Mouse (Mus musculus): ENCODE results near the gene Sorcs2. TPM values are rescaled to one million over a fixed set of nuclear protein-coding genes. Genes with fewer than 3 reads are reported as not detected.

Gene Sorcs2
- total and polyA plus RNA-seq, 2 experiments = 0.09 to 0.12 TPM

GRCm38 (mm10) chr5:36100488-36100887 is 297.5 kb downstream of the Sorcs2 start:
- no peak overlapping the region for H3K9ac ChIP-seq (ENCODE audit: low read depth, low read length)
- H3K27ac ChIP-seq (replicated peaks; ENCODE audit: insufficient read depth, low read depth, low read length) = no peak overlapping the region
- WGBS = 71% methylated on average over 3 of the region's 3 CpGs
- no peaks in the 10 kb centered on the region for H3K4me1 ChIP-seq (ENCODE audit: control insufficient read depth, insufficient read depth, low read length)
- H3K36me3 ChIP-seq (ENCODE audit: control insufficient read depth, insufficient read depth, low read length) = no peaks in the 10 kb centered on the region
- H3K27me3 ChIP-seq (ENCODE audit: control insufficient read depth, insufficient read depth, low read length) = no peaks in the 10 kb centered on the region
- H3K79me2 ChIP-seq (ENCODE audit: control insufficient read depth, insufficient read depth, low read length) = no peaks in the 10 kb centered on the region
- no peak for DNase-seq (ENCODE audit: extremely low read depth, low read depth, low spot score)
- no peak overlapping the region for H3K4me3 ChIP-seq (ENCODE audit: insufficient read depth, low read depth, low read length)
- TF ChIP-seq POLR2A (IDR thresholded peaks at IDR 0.05; ENCODE audit: extremely low read depth, insufficient read depth, low read length) (no peak), CTCF (IDR thresholded peaks at IDR 0.05; ENCODE audit: low read depth, low read length) (no peak)

DNA sequence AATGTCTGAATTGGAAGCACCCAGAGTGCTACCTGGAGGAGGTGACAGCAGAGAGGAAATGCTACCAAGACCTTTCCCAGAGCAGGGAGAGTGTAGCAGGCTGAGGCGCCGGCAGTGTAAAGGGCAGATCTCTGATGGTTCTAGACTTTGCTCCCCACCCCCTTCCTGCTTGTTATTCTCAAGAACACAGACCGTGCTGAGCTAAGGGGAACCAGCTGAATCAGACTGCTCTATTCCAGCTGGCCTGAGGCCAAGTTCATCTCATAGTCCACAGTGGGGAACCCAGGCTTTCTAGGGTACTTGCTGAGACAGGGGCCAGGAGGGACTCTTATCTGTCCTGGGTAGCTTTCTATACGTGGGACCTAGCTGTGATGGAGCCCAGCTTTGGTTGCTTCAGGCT is 298.3 kb downstream of the Sorcs2 start:
- H3K36me3 ChIP-seq (ENCODE audit: control insufficient read depth, insufficient read depth, low read length) = no peaks in the 10 kb centered on the region
- H3K27ac ChIP-seq (replicated peaks; ENCODE audit: insufficient read depth, low read depth, low read length) = no peak overlapping the region
- no peaks in the 10 kb centered on the region for H3K27me3 ChIP-seq (ENCODE audit: control insufficient read depth, insufficient read depth, low read length)
- H3K9ac ChIP-seq (ENCODE audit: low read depth, low read length) = no peak overlapping the region
- H3K79me2 ChIP-seq (ENCODE audit: control insufficient read depth, insufficient read depth, low read length) = no peaks in the 10 kb centered on the region
- 51% methylated on average over 4 of the region's 4 CpGs for WGBS
- H3K4me3 ChIP-seq (ENCODE audit: insufficient read depth, low read depth, low read length) = no peak overlapping the region
- no peak for DNase-seq (ENCODE audit: extremely low read depth, low read depth, low spot score)
- H3K4me1 ChIP-seq (ENCODE audit: control insufficient read depth, insufficient read depth, low read length) = no peaks in the 10 kb centered on the region
- no peak for TF ChIP-seq CTCF (IDR thresholded peaks at IDR 0.05; ENCODE audit: low read depth, low read length)
- no peak for TF ChIP-seq POLR2A (IDR thresholded peaks at IDR 0.05; ENCODE audit: extremely low read depth, insufficient read depth, low read length)

GRCm38 (mm10) chr5:36096046-36096445 is 301.9 kb downstream of the Sorcs2 start:
- no peak overlapping the region for H3K4me3 ChIP-seq (ENCODE audit: insufficient read depth, low read depth, low read length)
- no peak overlapping the region for H3K27ac ChIP-seq (replicated peaks; ENCODE audit: insufficient read depth, low read depth, low read length)
- DNase-seq (ENCODE audit: extremely low read depth, low read depth, low spot score) = no peak
- no peak for TF ChIP-seq POLR2A (IDR thresholded peaks at IDR 0.05; ENCODE audit: extremely low read depth, insufficient read depth, low read length)
- TF ChIP-seq CTCF (IDR thresholded peaks at IDR 0.05; ENCODE audit: low read depth, low read length) = no peak
- H3K4me1 ChIP-seq (ENCODE audit: control insufficient read depth, insufficient read depth, low read length) = no peaks in the 10 kb centered on the region
- H3K27me3 ChIP-seq (ENCODE audit: control insufficient read depth, insufficient read depth, low read length) = no peaks in the 10 kb centered on the region
- H3K36me3 ChIP-seq (ENCODE audit: control insufficient read depth, insufficient read depth, low read length) = no peaks in the 10 kb centered on the region
- H3K79me2 ChIP-seq (ENCODE audit: control insufficient read depth, insufficient read depth, low read length) = no peaks in the 10 kb centered on the region
- no peak overlapping the region for H3K9ac ChIP-seq (ENCODE audit: low read depth, low read length)
- 80% methylated on average over 8 of the region's 8 CpGs for WGBS

GRCm38 (mm10) chr5:36090036-36090435 is 307.9 kb downstream of the Sorcs2 start:
- WGBS = 70% methylated on average over 7 of the region's 7 CpGs

DNA sequence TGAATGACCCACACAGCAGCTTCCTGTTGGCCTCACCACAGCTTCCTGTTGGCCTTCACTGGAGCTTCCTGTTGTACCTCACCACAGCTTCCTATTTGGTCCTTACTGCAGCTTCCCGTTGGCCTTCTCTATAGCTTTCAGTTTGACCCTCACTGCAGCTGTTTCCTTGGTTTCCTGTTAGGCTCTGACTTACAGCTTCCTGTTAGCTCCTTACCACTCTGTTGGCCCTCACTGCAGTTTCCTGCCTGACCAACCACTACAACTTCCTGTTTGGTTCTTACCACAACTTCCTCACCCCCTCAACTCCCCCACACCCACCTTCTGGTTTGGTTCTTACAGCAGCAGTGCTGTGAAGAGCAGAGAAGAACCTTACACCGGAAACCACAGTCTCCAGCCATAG is 308.7 kb downstream of the Sorcs2 start:
- Histone ChIP-seq H3K27ac (replicated peaks; ENCODE audit: insufficient read depth, low read depth, low read length) (no peak overlapping the region), H3K4me1 (ENCODE audit: control insufficient read depth, insufficient read depth, low read length) (no peaks in the 10 kb centered on the region), H3K36me3 (ENCODE audit: control insufficient read depth, insufficient read depth, low read length) (no peaks in the 10 kb centered on the region), H3K9ac (ENCODE audit: low read depth, low read length) (no peak overlapping the region), H3K27me3 (ENCODE audit: control insufficient read depth, insufficient read depth, low read length) (no peaks in the 10 kb centered on the region), H3K4me3 (ENCODE audit: insufficient read depth, low read depth, low read length) (no peak overlapping the region), H3K79me2 (ENCODE audit: control insufficient read depth, insufficient read depth, low read length) (no peaks in the 10 kb centered on the region)
- DNase-seq (ENCODE audit: extremely low read depth, low read depth, low spot score) = no peak
- no peak for TF ChIP-seq CTCF (IDR thresholded peaks at IDR 0.05; ENCODE audit: low read depth, low read length)
- TF ChIP-seq POLR2A (IDR thresholded peaks at IDR 0.05; ENCODE audit: extremely low read depth, insufficient read depth, low read length) = no peak
- WGBS = 67% methylated on average over 2 of the region's 2 CpGs

More at GRCm38 (mm10) chr5:36090036-36090435, 307.9 kb downstream of the Sorcs2 start:
- no peak overlapping the region for H3K27ac ChIP-seq (replicated peaks; ENCODE audit: insufficient read depth, low read depth, low read length)
- H3K4me1 ChIP-seq (ENCODE audit: control insufficient read depth, insufficient read depth, low read length) = no peaks in the 10 kb centered on the region
- no peaks in the 10 kb centered on the region for H3K79me2 ChIP-seq (ENCODE audit: control insufficient read depth, insufficient read depth, low read length)
- no peak for DNase-seq (ENCODE audit: extremely low read depth, low read depth, low spot score)
- no peaks in the 10 kb centered on the region for H3K36me3 ChIP-seq (ENCODE audit: control insufficient read depth, insufficient read depth, low read length)
- H3K9ac ChIP-seq (ENCODE audit: low read depth, low read length) = no peak overlapping the region
- H3K27me3 ChIP-seq (ENCODE audit: control insufficient read depth, insufficient read depth, low read length) = no peaks in the 10 kb centered on the region
- no peak overlapping the region for H3K4me3 ChIP-seq (ENCODE audit: insufficient read depth, low read depth, low read length)
- TF ChIP-seq CTCF (IDR thresholded peaks at IDR 0.05; ENCODE audit: low read depth, low read length) = no peak
- no peak for TF ChIP-seq POLR2A (IDR thresholded peaks at IDR 0.05; ENCODE audit: extremely low read depth, insufficient read depth, low read length)

- H3K79me2 ChIP-seq (ENCODE audit: control insufficient read depth, insufficient read depth, low read length) = no peaks in the 10 kb centered on the region
- H3K4me1 ChIP-seq (ENCODE audit: control insufficient read depth, insufficient read depth, low read length) = no peaks in the 10 kb centered on the region
- no peak overlapping the region for H3K9ac ChIP-seq (ENCODE audit: low read depth, low read length)
- 93% methylated on average over 5 of the region's 5 CpGs for WGBS
- no peak overlapping the region for H3K4me3 ChIP-seq (ENCODE audit: insufficient read depth, low read depth, low read length)
- H3K27ac ChIP-seq (replicated peaks; ENCODE audit: insufficient read depth, low read depth, low read length) = no peak overlapping the region
- no peak for DNase-seq (ENCODE audit: extremely low read depth, low read depth, low spot score)
- TF ChIP-seq POLR2A (IDR thresholded peaks at IDR 0.05; ENCODE audit: extremely low read depth, insufficient read depth, low read length) = no peak
- TF ChIP-seq CTCF (IDR thresholded peaks at IDR 0.05; ENCODE audit: low read depth, low read length) = no peak
- H3K27me3 ChIP-seq (ENCODE audit: control insufficient read depth, insufficient read depth, low read length) = no peaks in the 10 kb centered on the region
- no peaks in the 10 kb centered on the region for H3K36me3 ChIP-seq (ENCODE audit: control insufficient read depth, insufficient read depth, low read length)
Observed at GRCm38 (mm10) chr5:36086931-36087330, 311.0 kb downstream of the Sorcs2 start.

Measured in liver, adult 2 months (tissue).